Mouse (Mus musculus): ENCODE measurements around the gene Dhtkd1.
A peak's percentile ranks its signal among the peaks of the same experiment; 100 is the strongest.

Dhtkd1 gene

GRCm38 (mm10) chr2:5930291-5931054 lies 12.1 kb downstream of the Dhtkd1 start:
- DNase-seq = no peak

DNA sequence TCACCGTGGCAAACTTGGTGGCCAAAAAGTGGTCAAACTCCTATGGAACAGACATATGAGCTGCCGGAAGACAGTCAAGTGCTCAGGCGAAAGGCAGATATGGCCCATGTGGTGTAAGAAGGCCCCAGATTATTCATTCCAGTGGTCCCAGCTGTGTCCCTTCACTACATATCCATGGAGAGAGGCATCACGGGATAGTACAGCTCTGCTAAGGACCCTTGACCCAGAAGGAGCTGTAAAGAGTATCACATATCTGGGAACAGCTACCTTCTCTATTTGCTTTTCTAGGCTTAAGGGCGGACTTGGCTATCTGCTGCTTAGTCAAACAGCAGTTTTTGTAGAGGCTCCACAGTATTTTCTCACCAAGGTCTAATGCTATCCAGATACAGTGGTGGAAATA lies 12.8 kb downstream of the Dhtkd1 start:
- no peak for DNase-seq

DNA sequence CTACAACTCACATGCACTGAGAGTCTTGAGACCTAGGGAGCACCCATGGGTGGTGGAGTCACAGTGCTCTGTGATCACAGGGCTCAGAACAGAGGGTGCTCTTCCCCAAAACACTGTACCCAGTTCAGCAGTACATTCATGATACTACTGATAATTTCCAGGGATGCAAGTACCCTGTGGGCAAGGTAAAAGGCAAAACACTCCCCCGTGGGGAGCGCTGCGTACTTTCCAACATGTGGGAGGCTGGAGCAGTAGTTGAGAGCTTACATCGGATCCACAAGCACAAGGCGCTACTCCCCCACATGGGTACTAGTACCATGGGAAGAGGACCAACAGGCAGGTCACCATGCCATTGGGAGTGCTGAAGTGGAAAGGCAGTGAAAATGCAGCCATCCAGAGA lies 15.1 kb downstream of the Dhtkd1 start:
- no peak for DNase-seq

- DNase-seq = no peak
Measured at GRCm38 (mm10) chr2:5923786-5924185, 18.8 kb downstream of the Dhtkd1 start.

GRCm38 (mm10) chr2:5922823-5923222 lies 19.8 kb downstream of the Dhtkd1 start:
- no peak for DNase-seq

GRCm38 (mm10) chr2:5911282-5911965 lies 31.2 kb downstream of the Dhtkd1 start:
- no peak for DNase-seq

- DNase-seq = peak; percentile 31 to 41
Measured at GRCm38 (mm10) chr2:5906625-5907024, 36.0 kb downstream of the Dhtkd1 start.

- peak; percentile 48 to 51 for DNase-seq
Measured at GRCm38 (mm10) chr2:5906092-5906491, 36.5 kb downstream of the Dhtkd1 start.

DNA sequence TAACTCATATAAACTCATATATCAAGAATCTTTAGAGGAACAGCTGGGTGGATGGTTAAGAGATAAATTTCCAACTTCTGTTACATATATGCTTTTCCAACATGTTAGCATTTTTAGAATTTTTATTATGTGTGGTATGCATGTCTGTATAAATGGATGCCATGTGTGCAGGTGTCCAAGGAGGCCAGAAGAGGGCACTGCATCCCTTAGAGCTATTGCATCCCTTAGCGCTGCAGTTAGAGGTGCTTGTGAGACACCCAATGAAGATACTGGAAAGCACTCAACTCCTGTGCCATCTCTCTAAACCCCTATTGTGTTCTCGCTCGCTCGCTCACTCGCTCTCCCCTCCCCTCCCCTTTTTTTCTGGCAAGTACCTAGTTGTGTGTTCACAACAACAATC lies 42.4 kb downstream of the Dhtkd1 start:
- peak in 1 of 2 experiments; percentile 12 for DNase-seq

GRCm38 (mm10) chr2:5894843-5895570 lies 47.6 kb downstream of the Dhtkd1 start, which contains the start of gene Sec61a2:
Sec61a2 (minus strand) TSS chr2:5895432.
- peak; percentile 100 for DNase-seq

DNA sequence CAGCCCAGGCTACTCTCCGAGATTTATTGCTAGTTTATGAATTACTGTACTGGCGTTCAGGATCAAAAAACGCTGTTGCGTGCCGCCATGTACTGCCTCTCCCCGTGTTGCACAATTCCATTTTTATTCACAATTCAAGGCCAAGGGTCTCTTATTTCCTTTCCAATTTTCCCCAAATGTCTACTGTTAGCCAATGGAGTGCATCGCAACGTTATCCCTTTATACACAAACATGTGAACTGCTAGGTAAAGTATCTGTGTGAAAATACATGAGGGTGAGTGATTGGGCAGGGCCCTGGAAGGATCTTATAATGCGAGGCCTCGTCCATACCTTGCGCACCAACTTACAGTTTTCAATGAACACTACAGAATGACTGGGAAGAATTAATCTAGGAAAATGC lies 48.3 kb downstream of the Dhtkd1 start:
- DNase-seq = peak in 1 of 2 experiments; percentile 9

DNA sequence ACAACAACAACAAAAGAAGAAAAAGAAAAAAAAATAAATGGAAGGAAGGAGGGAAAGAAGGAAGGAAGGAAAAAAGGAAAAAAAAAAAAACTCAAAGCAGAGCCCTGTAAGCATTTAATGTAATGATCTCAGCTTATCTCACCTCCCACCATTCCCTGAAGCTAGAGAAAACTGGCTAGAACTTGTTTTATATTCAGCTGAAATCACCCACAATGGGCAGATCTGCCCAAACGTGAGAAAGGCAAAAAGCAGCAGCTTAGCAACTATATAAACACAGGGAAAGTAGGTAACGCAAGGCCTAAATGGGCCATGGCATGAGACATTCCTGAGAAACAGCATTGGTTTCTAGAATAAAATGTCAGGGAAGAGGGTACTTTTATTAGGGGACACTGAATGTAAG lies 53.2 kb downstream of the Dhtkd1 start:
- DNase-seq = no peak

DNA sequence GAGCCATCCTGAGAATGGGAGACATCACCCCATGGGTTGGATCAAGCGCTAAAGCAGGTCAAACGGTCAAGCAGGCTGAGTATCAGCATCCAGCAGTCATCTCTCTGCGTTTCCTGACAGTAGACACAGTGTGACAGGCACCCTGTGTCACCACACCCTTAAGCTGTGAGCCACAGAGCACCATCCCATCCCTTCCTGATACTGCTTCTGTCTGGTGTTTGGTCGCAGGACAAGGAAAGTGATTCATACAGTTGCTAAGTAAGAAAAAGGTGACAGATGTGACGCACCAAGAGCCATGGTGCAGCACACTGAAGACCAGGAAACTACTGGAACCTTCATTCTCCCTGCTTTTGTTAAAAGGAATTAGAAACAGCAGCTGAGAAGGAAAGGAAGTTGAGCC lies 53.7 kb downstream of the Dhtkd1 start:
- no peak for DNase-seq

DNA sequence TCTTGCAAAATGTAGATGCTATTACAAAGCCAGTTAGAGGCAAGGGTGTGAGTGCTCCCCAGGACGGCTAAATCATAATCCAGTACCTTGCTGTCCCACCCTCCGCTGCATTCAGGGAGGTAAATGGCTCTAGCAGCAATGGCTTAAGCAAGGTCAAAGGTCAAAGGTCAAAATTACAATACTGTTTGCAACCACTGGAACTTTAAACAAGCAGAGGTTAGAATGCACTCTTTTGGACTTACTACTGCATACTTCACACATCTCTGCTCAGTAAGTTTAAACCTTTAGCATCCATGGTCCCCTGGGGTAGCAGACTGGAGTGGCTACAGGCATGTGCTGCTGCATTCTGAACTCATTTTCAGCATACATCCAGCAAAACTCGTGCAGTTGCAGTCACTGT lies 65.1 kb downstream of the Dhtkd1 start:
- DNase-seq = no peak

GRCm38 (mm10) chr2:5869746-5870145 lies 72.8 kb downstream of the Dhtkd1 start:
- DNase-seq = no peak

DNA sequence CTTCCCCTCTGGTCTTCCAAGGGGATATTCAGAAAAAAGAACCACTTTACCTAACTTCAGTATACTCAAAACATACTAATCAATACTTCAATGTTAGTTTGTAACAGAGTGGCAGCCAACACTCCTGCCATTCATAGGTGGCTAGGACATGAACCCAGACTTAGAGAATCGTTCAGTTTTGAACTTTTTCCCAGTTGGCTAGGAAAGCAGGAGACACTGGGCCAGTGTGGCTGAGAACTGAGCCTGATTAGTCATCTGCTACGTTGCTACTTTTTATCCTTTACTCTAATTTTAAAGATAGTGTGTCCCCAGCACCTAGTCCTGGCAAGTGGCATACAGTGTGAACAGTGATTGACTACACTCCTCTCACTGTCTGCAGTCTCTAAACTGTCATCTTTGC lies 74.9 kb downstream of the Dhtkd1 start:
- no peak for DNase-seq

DNA sequence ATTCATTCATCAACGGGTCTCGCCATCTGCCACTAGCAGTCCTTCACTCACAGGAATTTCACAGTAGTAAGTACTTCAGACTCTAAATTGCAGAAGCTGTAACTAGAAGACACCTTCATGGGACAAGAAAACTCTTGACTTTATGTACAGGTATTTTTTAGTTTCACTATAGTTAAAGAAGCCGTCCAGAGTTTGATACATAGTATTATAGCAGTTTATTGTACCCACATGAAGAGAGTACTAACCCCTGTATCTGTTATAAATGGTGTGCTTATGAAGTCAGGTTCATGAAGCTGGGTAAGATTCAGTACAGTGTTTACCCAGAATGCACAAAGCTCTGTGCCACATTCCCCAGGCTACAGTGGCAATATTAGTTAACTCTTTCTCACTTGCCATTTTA lies 79.8 kb downstream of the Dhtkd1 start, which contains the start of gene Gm13199:
Gene Gm13199 (minus strand): TSS at position 101 of the 400 bp plus-strand sequence.
- no peak for DNase-seq

- DNase-seq = no peak
Measured at GRCm38 (mm10) chr2:5851866-5852265, 90.7 kb downstream of the Dhtkd1 start.

GRCm38 (mm10) chr2:5851116-5851515 lies 91.5 kb downstream of the Dhtkd1 start:
- no peak for DNase-seq
